Mouse (Mus musculus): Measurements from ENCODE around the gene Mctp1.
"Not testable (repeated sequence)": the region's sequence is repeated elsewhere in the genome, so short reads cannot be mapped to it uniquely, and the experiment has no call there.

Gene Mctp1

DNA sequence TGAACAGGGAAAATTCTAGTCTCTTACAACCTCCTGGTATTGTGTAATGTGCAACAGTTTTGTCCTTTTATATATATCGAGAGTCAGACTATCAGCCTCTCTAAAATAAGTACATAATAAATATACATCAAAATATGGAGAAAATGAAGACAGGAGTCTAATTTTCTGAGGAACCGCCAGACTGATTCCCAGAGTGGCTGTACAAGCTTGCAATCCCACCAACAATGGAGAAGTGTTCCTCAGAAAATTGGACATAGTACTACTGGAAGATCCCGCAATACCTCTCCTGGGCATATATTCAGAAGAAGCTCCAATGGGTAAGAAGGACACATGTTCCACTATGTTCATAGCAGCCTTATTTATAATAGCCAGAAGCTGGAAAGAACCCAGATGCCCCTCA, 586.7 kb downstream of the Mctp1 start:
- not testable (repeated sequence) for DNase-seq

DNA sequence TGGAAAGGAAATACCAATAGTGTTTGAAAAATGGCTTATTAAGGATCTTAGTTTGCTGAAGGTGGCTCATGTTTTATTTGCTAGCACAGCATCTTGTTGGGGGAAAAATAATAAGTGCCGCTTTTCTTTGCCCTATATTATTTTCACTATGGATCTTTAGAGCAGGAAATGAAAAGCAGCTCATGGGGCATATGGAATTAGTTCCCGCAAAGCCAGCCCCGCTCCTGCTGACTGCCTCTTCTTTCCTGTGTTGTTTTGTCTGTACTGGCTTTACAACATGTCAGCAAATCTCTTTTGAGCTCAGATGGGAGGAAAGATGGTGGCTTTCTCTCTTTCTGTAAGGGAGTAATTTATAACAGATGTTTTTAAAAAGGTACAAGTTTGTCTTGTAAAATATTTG, 618.3 kb downstream of the Mctp1 start:
- no peak for DNase-seq

DNA sequence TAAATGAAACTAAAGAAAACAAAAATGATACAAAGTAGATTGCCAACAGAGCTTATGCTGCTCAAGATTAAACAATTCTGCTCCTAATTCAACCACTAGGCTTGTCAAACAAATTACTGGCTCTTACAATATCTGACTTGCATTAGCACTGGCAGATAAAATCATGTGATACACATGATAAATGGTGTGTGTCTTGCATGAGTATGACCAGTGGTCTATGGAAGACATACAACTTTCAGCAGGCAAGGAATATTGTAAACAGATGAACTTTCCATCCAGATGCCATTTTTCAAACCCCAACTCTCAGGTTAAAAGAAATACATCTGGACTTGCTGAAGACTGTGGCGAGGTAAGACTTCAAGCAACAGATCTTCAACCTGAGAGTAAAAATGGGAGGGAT, 619.3 kb downstream of the Mctp1 start:
- DNase-seq = no peak

GRCm38 (mm10) chr13:77018851-77019250, 634.5 kb downstream of the Mctp1 start:
- no peak for DNase-seq

DNA sequence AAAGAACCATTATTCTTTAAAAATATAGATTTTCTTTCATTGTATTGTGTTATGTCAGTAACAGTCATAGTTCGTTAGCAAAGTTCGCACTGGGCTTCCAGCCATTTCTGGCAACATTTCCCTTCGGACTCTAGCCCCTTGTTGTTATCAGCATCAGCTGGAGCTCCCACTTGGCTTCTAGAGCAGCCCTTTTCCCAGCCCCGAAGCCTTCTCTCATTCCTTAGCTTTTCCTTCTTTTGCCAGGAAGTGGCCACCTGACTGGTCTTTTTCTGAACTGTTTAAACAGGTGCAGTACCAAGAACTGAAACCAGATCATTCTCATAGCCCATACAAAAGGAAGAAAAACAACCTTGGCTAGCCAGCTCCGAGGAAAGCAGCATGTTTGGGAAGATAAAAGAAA, 645.3 kb downstream of the Mctp1 start:
- DNase-seq = no peak

- DNase-seq = no peak
Measured at GRCm38 (mm10) chr13:77043375-77043774, 659.0 kb downstream of the Mctp1 start.

- DNase-seq = no peak
Measured at GRCm38 (mm10) chr13:77045375-77045774, 661.0 kb downstream of the Mctp1 start.

- peak; percentile 15 to 16 for DNase-seq
Measured at GRCm38 (mm10) chr13:77046416-77046815, 662.1 kb downstream of the Mctp1 start.

- peak; percentile 40 to 48 for DNase-seq
Measured at GRCm38 (mm10) chr13:77047179-77047931, 663.0 kb downstream of the Mctp1 start.

- peak; percentile 31 to 63 for DNase-seq
Measured at GRCm38 (mm10) chr13:77048461-77048860, 664.1 kb downstream of the Mctp1 start.

GRCm38 (mm10) chr13:77049736-77050135, 665.4 kb downstream of the Mctp1 start:
- DNase-seq = no peak

GRCm38 (mm10) chr13:77063221-77063620, 678.9 kb downstream of the Mctp1 start:
- DNase-seq = no peak

- DNase-seq = no peak
Measured at GRCm38 (mm10) chr13:77068847-77069246, 684.5 kb downstream of the Mctp1 start.

- no peak for DNase-seq
Measured at GRCm38 (mm10) chr13:77072030-77072429, 687.7 kb downstream of the Mctp1 start.

Data from cerebellum, postnatal 25 days (tissue).